Mouse (Mus musculus): ENCODE data around the gene Olfr859.
"Not testable (repeated sequence)": the region's sequence is repeated elsewhere in the genome, so short reads cannot be mapped to it uniquely, and the experiment has no call there.

The Olfr859 gene

DNA sequence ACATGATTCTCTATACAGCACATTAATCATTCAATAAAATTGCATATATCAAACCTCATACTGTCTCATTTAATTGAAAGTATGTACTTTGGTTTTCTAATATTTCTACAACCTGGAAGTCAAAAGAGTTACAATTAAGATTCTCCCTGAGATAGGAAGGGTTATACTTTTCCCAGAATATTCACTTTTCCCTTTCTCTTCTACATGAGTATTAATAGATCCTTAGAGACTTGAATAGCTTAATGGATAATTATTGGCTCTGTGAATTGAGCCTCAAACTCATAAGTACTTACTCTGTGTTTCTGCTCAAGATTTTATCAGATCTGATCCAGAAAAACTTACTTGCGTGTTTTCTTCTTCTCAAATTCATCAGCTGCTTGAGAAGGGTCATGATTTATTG, at the start of gene Olfr859:
TSS of gene Olfr859 (plus strand) at position 301 of the 400 bp plus-strand sequence.
- not testable (repeated sequence) for DNase-seq

DNA sequence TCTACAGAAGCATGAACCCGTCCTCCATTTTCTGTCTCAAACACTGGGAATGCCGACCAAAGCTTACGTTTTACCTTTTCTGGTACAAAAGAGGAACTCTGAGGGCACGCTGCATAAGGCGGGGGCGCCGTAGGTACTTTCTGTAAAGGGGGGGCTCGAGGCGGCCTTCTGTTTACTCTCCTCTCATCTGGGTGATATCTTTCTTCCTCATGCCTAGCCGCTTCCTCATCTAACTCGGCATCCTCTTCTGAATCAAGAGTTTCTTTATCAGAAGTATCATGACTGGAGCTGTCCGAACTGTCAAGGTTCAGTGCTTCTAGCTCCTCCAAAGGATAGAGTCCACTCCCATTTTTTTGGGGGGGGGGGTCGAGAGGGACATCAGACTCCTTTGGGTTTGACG, 35.6 kb upstream of the Olfr859 start:
- DNase-seq = no peak

DNA sequence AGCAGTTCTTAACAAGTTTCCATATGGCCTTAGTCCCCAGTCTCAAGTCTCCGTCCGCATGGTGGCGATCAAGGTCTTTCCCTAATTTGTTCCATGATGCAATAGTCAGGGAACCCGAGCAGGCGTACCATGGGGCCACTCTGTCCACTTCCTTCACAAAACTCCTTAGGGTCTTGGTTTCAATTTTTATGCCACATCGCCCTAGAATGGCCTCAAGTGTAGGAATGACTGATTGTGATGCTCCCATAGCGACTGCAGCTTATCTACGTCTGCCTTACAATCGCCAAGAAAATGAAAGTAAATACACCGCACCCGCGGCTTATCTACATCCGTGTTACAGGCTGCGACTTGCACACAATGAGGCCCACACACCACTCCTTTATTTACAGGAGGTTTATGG, 35.0 kb upstream of the Olfr859 start:
- no peak for DNase-seq

DNA sequence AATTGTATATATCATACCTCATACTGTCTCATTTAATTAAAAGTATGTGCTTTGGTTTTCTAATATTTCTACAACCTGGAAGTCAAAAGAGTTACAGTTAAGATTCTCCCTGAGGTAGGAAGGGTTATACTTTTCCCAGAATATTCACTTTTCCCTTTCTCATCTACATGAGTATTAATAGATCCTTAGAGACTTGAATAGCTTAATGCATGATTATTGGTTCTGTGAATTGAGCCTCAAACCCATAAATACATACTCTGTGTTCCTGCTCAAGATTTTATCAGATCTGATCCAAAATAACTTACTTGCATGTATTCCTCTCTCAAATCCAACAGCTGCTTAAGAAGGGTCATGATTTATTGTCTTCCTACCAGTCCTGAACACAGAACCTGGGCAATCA, 24.7 kb upstream of the Olfr859 start, which contains the start of gene Olfr58:
TSS of gene Olfr58 (plus strand) at position 301 of the 400 bp plus-strand sequence.
- DNase-seq = no peak

DNA sequence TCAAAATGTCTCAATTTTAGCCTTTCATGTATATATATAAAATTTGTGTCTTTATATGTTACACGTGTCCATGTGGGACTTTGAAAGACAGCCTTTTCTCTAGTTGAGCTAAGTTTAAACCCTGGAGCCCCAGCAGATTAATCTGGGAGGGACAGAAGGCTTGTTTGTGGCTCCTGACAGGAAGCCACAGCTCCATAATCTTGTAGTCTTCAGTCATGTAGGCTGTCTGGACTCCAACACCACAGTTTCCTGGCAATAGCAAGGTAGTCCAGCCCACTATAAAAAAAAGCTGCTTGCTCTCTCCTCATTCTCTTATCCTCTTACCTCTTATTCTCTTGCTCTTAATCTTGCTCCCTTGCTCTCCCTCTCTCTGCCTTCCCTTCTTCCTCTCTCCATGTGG, 1.7 kb upstream of the Olfr859 start:
- no peak for DNase-seq

DNA sequence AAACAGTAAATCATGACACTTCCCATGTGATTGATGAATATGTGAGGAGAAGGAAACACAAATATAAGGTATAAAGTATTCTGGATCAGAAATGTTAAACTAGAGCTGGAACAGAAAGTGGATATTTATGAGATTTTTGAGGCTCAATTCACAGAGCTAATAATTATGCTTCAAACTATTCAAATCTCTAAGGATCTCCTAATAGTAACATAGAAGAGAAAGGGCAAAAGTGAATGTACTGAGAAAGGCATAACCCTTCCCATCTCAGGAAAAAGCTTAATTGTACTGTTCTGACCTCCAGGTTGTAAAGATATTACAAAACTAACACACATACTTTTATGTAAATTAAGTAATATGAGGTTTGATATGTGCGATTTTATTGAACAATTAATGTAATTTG, 44.9 kb downstream of the Olfr859 start, which contains the start of gene Olfr860:
TSS of gene Olfr860 (minus strand) at position 101 of the 400 bp plus-strand sequence.
- DNase-seq = no peak

All from cerebellum, adult 8-10 months (tissue).